Mouse (Mus musculus) gastrocnemius, postnatal 4 days (tissue): Measurements from ENCODE around the gene Cct8. TPM values are rescaled to one million over a fixed set of nuclear protein-coding genes. Genes with fewer than 3 reads are reported as not detected.

Experiments
- DNase-seq, 2 experiments: peaks; one replicate each; pipeline ENCODE4 v3.0.0; 2021 to 2022; ENCODE audit warnings: low spot score in 2 of 2, mixed read lengths in 2 of 2
- total RNA-seq, 2 experiments: library from RNA; stranded (reverse); gene quantifications; 2 replicates each; pipeline ENCODE4 v1.2.3; 2021

Cct8 gene
- total RNA-seq, 2 experiments from 2014 or later, result 190 to 198 TPM

DNA sequence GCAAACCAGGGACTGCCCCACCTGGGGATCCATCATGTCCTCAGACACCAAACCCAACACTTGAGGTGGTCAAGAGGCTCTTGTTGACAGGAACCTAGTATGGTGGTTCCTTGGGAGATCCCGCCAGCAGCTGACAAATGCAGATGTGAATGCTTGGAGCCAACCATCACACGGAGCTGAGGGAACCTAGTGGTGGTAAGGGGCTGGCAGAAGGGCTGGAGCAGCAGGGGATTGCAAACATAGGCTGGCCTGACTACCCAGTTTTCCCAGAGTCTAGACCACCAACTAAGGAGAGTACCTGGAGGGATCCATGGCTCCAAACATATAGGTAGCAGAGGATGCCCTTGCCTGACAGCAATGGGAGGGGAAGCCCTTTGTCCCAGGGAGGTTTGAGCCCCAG, 42.4 kb downstream of the Cct8 start:
- DNase-seq, result no peak

DNA sequence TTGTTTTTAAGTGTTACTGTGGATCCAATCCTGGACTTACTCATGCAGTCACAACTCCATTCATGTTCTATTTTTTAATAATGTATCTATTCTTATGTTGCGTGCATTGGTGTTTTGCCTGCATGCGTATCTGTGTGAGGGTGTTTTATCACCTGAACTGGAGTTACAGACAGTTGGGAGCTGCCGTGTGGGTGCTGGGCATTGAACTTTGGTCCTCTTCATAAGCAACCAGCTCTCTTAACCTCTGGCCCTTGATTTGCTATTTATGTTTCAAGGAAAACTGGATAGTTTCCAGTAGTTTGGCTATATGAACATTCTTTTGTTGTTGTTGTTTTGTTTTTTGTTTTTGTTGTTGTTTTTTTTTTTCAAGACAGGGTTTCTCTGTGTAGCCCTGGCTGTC, 50.1 kb downstream of the Cct8 start:
- no peak for DNase-seq

DNA sequence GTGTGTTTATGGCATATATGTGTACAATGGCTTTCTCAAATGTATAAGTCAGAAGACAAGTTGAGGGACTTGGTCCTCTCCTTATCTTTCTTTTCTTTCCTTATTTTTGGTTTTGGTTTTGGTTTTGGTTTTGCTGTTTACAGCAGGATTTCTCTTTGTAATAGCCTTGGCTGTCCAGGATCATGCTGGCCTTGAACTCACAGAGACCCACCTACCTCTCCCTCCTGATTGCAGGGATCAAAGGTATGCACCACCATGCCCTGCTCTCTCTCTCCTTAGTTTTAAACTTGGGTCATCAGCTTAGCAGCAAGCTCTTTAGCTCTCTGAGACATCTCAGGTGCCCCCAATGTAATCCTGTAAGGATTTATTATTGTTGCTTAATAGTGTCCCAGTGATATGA, 50.6 kb downstream of the Cct8 start:
- no peak for DNase-seq

DNA sequence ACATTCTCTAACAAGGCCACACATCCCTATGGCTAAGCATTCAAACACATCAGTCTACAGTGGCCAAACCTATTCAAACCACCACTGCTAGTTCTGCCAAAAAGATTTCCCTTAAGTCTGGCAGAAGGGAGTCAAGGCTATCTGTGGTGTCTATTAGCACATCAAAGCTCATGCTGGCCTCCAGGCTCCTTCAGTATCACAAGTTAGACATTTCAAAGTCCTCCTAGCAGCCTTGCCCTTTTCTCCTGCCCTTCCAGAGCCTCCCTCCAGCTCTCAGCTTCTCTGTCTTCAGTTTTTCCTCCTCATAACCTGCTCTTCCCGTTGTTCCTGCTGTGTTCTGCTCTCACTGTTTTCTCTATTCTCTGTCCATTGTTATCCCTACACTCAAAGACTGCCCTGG, 51.6 kb downstream of the Cct8 start:
- no peak for DNase-seq

DNA sequence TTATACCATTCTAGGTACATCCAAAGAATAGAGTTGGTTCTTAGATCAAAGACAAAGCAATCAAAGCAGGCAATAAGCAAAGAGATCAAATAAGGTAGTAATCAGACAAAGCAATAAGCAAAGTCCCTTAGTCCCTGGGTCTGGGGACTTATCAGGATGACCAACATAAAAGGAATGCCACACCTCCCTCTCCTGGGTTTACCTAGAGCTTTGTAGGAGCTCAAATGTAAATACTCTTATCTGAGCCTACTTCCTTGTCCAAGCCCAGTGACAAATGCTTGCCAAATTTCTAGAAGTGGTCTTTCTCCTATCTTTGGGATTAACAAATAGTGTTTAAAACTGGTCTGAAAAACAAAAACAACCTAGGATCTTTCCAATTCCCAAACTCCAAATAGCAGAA, 52.4 kb downstream of the Cct8 start:
- no peak for DNase-seq

DNA sequence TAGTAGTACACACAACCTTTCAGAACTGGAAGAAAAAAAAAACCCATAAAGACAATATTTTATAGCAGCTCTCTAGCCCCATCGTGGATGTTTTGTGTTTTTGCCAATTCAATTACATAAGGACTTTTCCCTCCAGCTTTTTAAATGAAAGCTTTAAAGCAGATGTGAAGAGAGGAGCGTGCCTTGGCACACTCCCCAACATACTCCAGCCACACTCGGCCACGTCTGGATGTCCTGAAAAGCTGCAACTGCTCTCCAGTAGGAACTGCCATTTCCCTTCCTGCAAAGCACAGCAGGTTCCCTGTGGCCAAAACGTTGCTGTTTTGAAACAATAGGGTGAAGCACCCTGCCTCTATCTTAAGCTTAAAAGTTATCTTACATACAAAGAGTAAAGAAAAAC, 53.4 kb downstream of the Cct8 start:
- DNase-seq, result peak in 1 of 2 experiments; percentile 39

DNA sequence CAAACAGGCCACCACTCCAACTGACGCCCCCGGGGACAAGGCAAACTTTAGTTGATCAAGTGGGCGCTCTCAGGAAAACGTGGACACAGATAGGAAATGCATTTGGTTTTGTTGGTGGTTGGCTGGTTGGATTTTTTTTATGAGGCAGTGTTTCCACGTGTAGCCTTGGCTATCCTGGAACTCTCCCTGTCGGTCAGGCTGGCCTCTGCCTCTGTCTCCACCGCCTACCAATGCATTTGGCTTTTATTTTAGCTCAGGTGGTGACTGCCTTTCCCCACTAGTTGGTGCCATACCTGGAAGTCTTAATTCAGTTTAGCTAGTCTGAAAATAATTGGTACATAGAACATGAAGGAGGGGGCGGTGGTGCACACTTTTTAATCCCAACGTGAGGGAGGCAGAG, 54.6 kb downstream of the Cct8 start:
- DNase-seq, result no peak

DNA sequence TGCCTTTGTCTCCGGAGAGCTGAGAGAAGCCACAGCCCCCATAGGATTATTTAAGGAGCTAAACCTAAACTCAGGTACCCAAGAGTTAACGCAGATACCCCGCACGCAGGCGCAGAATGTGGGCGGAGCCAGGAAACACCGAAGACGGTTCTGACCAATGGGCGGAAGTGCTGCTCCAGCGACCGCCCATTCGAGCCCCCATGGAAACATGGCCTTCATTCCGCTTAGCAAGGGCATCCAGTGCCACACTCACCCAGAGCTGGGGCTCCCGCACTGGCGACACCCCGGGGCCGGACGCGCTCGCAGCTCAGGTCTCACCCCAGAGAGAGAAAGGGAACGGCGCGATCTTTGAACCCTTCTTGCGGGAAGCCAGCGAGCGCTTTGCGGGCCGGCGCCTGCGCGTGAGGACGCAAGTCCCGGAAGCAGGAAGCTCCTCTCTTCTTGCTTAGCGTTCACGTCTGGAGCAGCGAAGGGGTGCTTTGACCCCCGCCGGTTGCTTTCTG, 55.4 kb downstream of the Cct8 start, which contains the start of gene Rwdd2b:
Gene Rwdd2b (minus strand): TSS at position 390 of the 503 bp plus-strand sequence.
- DNase-seq, result peak; percentile 84 to 95

DNA sequence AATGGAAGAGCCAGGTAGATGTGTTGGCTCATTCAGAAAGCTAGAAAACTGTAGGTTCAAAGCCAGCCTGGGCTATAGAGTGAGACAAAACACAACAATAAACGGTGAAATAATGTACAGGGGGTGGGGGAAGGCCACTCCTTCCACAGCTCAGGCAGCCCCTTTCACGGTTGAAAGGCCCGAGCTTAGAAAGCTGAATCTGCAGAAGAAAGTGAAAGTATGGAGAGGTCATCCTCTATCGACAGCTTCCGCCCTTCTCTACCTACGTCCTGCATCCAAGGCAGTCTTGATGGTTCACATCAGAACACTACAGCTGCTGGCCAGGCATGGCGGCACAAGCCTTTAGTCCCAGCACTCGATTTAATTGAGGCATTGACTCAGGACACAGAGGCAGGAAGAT, 57.0 kb downstream of the Cct8 start:
- no peak for DNase-seq

DNA sequence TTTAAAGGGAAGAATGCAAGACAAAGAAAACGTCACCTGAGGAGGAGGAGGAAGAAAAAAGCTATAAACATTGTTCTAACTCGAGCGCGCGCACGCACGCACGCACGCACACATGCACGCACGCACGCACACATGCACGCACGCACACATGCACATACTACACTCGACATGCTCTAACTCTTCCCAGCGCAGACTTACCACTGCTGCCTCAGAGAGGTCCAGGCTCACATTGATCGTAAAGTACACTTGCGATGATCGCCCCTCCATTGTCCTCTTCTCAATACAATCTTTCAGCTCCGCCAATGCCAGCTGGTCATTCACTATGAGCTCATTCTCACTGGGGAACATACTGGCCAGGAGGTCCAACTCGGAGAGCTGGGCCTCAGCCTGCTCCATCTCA, 58.6 kb downstream of the Cct8 start:
- no peak for DNase-seq

DNA sequence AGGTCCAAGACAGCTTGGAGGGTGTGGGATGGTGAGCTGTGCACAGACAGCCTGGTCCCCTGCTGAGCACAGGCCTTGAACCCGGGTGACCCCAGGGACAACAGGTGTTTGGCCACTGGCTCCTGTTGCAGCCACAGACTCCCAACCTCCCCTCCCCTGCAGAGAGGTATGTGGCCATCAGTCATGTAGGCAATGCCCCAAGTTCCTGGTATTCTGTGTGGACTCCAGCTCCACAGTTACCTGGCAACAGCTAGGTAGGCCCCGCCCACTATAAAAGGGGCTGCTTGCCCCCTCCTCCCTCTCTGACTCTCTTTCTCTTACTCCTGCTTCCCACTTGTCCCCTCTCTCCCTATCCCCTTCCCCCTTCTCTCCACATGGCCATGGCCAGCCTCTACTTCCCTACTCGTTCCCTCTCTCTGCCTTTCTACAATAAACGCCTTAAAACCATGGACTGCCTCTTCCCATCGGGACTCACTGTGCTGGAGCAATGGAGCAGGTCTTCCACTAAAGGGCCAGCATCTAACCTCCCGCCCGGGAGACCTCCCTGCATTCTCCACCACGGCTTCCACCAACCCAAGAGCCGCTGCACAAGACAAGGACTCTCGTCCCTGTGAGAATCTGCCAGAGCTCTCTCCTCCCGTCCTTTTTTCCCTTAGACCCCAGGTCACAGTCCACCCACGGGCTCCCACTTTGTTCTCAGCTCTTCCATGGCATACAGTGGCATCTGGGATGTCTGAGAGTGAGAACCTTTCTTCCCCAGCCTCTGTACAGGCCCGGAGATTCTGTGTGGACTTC, 60.1 kb downstream of the Cct8 start:
- no peak for DNase-seq

DNA sequence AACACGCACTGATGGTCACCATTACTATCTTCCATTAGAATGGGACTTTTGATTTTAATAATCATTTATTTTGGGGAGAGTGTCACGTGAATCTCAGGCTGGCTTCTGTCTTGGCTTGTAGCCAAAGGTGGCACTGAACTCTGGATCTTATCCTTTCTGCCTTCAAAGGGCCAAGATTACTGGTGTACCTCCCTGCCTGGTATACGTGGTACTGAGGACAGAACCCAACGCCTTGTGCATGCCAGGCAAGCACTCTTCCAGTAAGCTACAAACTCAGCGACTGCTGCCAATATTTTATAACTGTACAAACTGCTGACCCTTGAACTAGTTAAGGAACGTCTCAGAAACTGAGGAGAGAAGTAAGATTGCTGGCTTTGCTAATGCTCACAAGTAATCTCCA, 60.7 kb downstream of the Cct8 start:
- DNase-seq, result no peak

DNA sequence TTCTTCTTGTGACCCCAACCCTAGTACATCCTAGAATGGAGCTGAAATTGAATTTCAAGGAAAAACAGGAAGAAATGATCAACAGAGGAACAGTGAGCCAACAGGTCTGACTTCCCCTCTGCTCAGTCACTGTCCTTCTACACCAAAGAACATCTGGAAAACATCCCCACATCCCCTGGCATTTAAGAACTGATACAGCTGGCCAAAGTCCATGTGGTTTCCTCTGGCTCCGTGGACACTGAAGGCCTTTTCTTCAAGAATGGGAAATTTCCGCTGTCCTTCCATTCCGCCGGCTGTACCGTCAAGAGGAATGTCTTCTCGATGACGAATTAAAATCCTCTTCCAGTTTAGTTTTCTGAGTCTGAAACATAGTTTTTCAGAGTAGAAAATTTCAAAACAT, 61.4 kb downstream of the Cct8 start:
- no peak for DNase-seq

Other genes starting within 250 kb of the Cct8 start
- 10 to 100 TPM; 14.0 to 14.4 TPM for gene N6amt1, start 141.7 kb downstream of the Cct8 start, total RNA-seq
- gene Ltn1, start 63.3 kb downstream of the Cct8 start, total RNA-seq, result 10 to 100 TPM; 28.7 to 30.4 TPM
- gene Rwdd2b, start 55.3 kb downstream of the Cct8 start, total RNA-seq, result 1 to 10 TPM; 5.5 to 5.6 TPM
- 10 to 100 TPM; 30.6 to 39.7 TPM for gene Usp16, start 41.2 kb downstream of the Cct8 start, total RNA-seq
- gene Map3k7cl, start 57.5 kb upstream of the Cct8 start, total RNA-seq, result 10 to 100 TPM; 33.0 to 37.6 TPM
- gene Bach1, start 203.1 kb upstream of the Cct8 start, total RNA-seq, result 10 to 100 TPM; 22.7 to 24.8 TPM